17 mouse cellular contexts compared by ENCODE assay signal in genomic region chr3:105040002-105040401, GRCm38 (mm10). TPM values are rescaled to one million over a fixed set of nuclear protein-coding genes. Genes with fewer than 3 reads are reported as not detected.
DNase-seq lines count a peak whose midpoint lies in the region; ATAC-seq and TF ChIP-seq lines count a peak whose summit lies in the region.
"Had no signal": no experiment of that assay in that cellular context is flagged by ENCODE, and none has a peak within 500 bp of the region (broad histone marks: within the 10 kb centered on the region; RNA-seq: fewer than 3 reads in every experiment).

No protein-coding gene starts in this region.

- no peak overlapping the region for H3K4me3 ChIP-seq in forebrain, embryonic 13.5 days
- H3K4me3 ChIP-seq in forebrain, embryonic 12.5 days (replicated peaks) = no peak overlapping the region
- no peak overlapping the region for H3K4me3 ChIP-seq in hindbrain, embryonic 16.5 days (ENCODE audit: low read length)
- H3K4me3 ChIP-seq in hindbrain, embryonic 11.5 days (ENCODE audit: low read depth, low read length) = no peak overlapping the region
- H3K4me3 ChIP-seq in forebrain, postnatal 0 days (ENCODE audit: low read depth, low read length) = no peak overlapping the region
- H3K4me3 ChIP-seq: liver, embryonic 13.5 days; midbrain, embryonic 10.5 days had no signal

- H3K27me3 ChIP-seq in forebrain, embryonic 13.5 days = no peaks in the 10 kb centered on the region
- H3K27me3 ChIP-seq in forebrain, embryonic 12.5 days = no peaks in the 10 kb centered on the region
- H3K27me3 ChIP-seq in hindbrain, embryonic 16.5 days (replicated peaks; ENCODE audit: control insufficient read depth, insufficient read depth, low read length) = no peaks in the 10 kb centered on the region
- H3K27me3 ChIP-seq in hindbrain, embryonic 11.5 days (ENCODE audit: control insufficient read depth, insufficient read depth, low read length) = no peaks in the 10 kb centered on the region
- no peaks in the 10 kb centered on the region for H3K27me3 ChIP-seq in forebrain, postnatal 0 days (ENCODE audit: insufficient read depth, low read length)
- H3K27me3 ChIP-seq: liver, embryonic 13.5 days had no signal

- peaks cover 36% of the 10 kb centered on the region for H3K36me3 ChIP-seq in forebrain, embryonic 13.5 days (ENCODE audit: poor library complexity, severe bottlenecking)
- H3K36me3 ChIP-seq in forebrain, embryonic 12.5 days (replicated peaks) = peaks cover 33% of the 10 kb centered on the region
- H3K36me3 ChIP-seq in hindbrain, embryonic 16.5 days (ENCODE audit: control insufficient read depth, insufficient read depth, low read length) = peaks cover 20% of the 10 kb centered on the region
- no peaks in the 10 kb centered on the region; the same call in 1 of the 2 replicates for H3K36me3 ChIP-seq in hindbrain, embryonic 11.5 days (ENCODE audit: control insufficient read depth, insufficient read depth, low read length)
- peaks cover 32% of the 10 kb centered on the region for H3K36me3 ChIP-seq in forebrain, postnatal 0 days (ENCODE audit: insufficient read depth)
- H3K36me3 ChIP-seq: liver, embryonic 13.5 days had no signal

- H3K4me2 ChIP-seq in forebrain, embryonic 13.5 days = no peak overlapping the region
- no peak overlapping the region for H3K4me2 ChIP-seq in forebrain, embryonic 12.5 days
- no peak overlapping the region for H3K4me2 ChIP-seq in hindbrain, embryonic 16.5 days (ENCODE audit: low read length)
- H3K4me2 ChIP-seq in hindbrain, embryonic 11.5 days (replicated peaks; ENCODE audit: low read depth, low read length) = no peak overlapping the region
- H3K4me2 ChIP-seq in forebrain, postnatal 0 days (ENCODE audit: low read depth) = no peak overlapping the region
- H3K4me2 ChIP-seq: liver, embryonic 13.5 days had no signal

- ATAC-seq in forebrain, embryonic 13.5 days = peak; percentile 66
- ATAC-seq in forebrain, embryonic 12.5 days (ENCODE audit: low FRiP score) = no peak
- ATAC-seq in hindbrain, embryonic 16.5 days = peak; percentile 24; the same call in 1 of the 2 replicates
- ATAC-seq in hindbrain, embryonic 11.5 days (ENCODE audit: low FRiP score) = no peak
- peak; percentile 73 for ATAC-seq in forebrain, postnatal 0 days
- ATAC-seq: intestine, embryonic 16.5 days had no signal

- 48% methylated on average over 8 of the region's 8 CpGs for WGBS in forebrain, embryonic 13.5 days
- WGBS in forebrain, embryonic 12.5 days = 59% methylated on average over 8 of the region's 8 CpGs
- WGBS in hindbrain, embryonic 16.5 days = 55% methylated on average over 8 of the region's 8 CpGs
- 73% methylated on average over 8 of the region's 8 CpGs for whole genome bisulfite sequencing in hindbrain, embryonic 11.5 days
- WGBS in forebrain, postnatal 0 days = 24% methylated on average over 8 of the region's 8 CpGs

- H3K4me1 ChIP-seq in forebrain, embryonic 13.5 days = peaks cover 26% of the 10 kb centered on the region
- H3K4me1 ChIP-seq in forebrain, embryonic 12.5 days = peaks cover 17% of the 10 kb centered on the region; the same call in 1 of the 2 replicates
- H3K4me1 ChIP-seq in hindbrain, embryonic 16.5 days (ENCODE audit: control insufficient read depth, insufficient read depth, low read depth, low read length) = peaks cover 9% of the 10 kb centered on the region
- H3K4me1 ChIP-seq in hindbrain, embryonic 11.5 days (replicated peaks; ENCODE audit: control insufficient read depth, insufficient read depth, low read length) = 0 out of 2 replicates have a peak, but pooled peaks cover 2% of the 10 kb centered on the region
- H3K4me1 ChIP-seq in forebrain, postnatal 0 days (ENCODE audit: insufficient read depth) = no peaks in the 10 kb centered on the region

- no peak overlapping the region for H3K9ac ChIP-seq in forebrain, embryonic 13.5 days
- no peak overlapping the region for H3K9ac ChIP-seq in forebrain, embryonic 12.5 days
- H3K9ac ChIP-seq in hindbrain, embryonic 16.5 days (ENCODE audit: low read depth, low read length) = no peak overlapping the region
- H3K9ac ChIP-seq in hindbrain, embryonic 11.5 days (ENCODE audit: low read depth, low read length) = no peak overlapping the region
- H3K9ac ChIP-seq in forebrain, postnatal 0 days = no peak overlapping the region
- H3K9ac ChIP-seq: liver, embryonic 13.5 days had no signal

- no peak overlapping the region; the same call in 1 of the 2 replicates for H3K27ac ChIP-seq in forebrain, embryonic 13.5 days
- H3K27ac ChIP-seq in forebrain, embryonic 12.5 days = no peak overlapping the region
- 0 out of 2 replicates have a peak overlapping the region, but pooled peaks have one; percentile 8 for H3K27ac ChIP-seq in hindbrain, embryonic 16.5 days (ENCODE audit: low read depth, low read length)
- H3K27ac ChIP-seq in hindbrain, embryonic 11.5 days (ENCODE audit: low read depth, low read length) = no peak overlapping the region
- no peak overlapping the region for H3K27ac ChIP-seq in forebrain, postnatal 0 days (ENCODE audit: low read depth, low read length)
- H3K27ac ChIP-seq: liver, embryonic 13.5 days; midbrain, embryonic 10.5 days had no signal

- H3K9me3 ChIP-seq in forebrain, embryonic 13.5 days (replicated peaks) = no peaks in the 10 kb centered on the region
- no peaks in the 10 kb centered on the region for H3K9me3 ChIP-seq in forebrain, embryonic 12.5 days
- no peaks in the 10 kb centered on the region for H3K9me3 ChIP-seq in hindbrain, embryonic 16.5 days (ENCODE audit: control insufficient read depth, low read length)
- H3K9me3 ChIP-seq in hindbrain, embryonic 11.5 days (ENCODE audit: control insufficient read depth, low read length) = no peaks in the 10 kb centered on the region
- no peaks in the 10 kb centered on the region for H3K9me3 ChIP-seq in forebrain, postnatal 0 days (ENCODE audit: low read length)
- H3K9me3 ChIP-seq: liver, embryonic 13.5 days; midbrain, embryonic 10.5 days had no signal

- TF ChIP-seq CTCF in forebrain, postnatal 0 days (IDR thresholded peaks at IDR 0.05; ENCODE audit: low read depth) = no peak

- no peak for DNase-seq in hindbrain, embryonic 11.5 days (ENCODE audit: low spot score)
- peak; percentile 32 for DNase-seq in 416B (ENCODE audit: low read depth)
- DNase-seq in forebrain, postnatal 0 days = peak; percentile 29
- no peak for DNase-seq in layer of hippocampus, postnatal 14 days (ENCODE audit: low spot score in 2 of 2)
- no peak for DNase-seq in spleen, adult 18-20 months
- DNase-seq: cerebellum, postnatal 25 days; kidney, postnatal 4 days; liver, embryonic 13.5 days; thymus, postnatal 25 days had no signal

RNA-seq across cellular contexts. Expression of gene Cttnbp2nl, which starts 12.9 kb away (rescaled TPM):
- 53.2 and 54.9 TPM in 2 replicates for polyA plus RNA-seq in forebrain, embryonic 13.5 days (2015; fragmentation: Nextera tagmentation; extraction: Ambion mirVana)
- 53.1 and 65.8 TPM in 2 replicates for polyA plus RNA-seq in forebrain, embryonic 12.5 days (2016; fragmentation: Nextera tagmentation; extraction: Ambion mirVana)
- polyA plus RNA-seq in hindbrain, embryonic 16.5 days (2015; fragmentation: Nextera tagmentation; extraction: Ambion mirVana) = 40.6 and 49.4 TPM in 2 replicates
- 46.7 and 52.3 TPM in 2 replicates for polyA plus RNA-seq in hindbrain, embryonic 11.5 days (2014; fragmentation: Nextera tagmentation; extraction: Ambion mirVana)
- total RNA-seq in forebrain, postnatal 0 days (2014; rRNA removed) = 27.9 and 31.7 TPM in 2 replicates
- 32.9 and 44.9 TPM in 2 replicates for polyA plus RNA-seq in forebrain, postnatal 0 days (2015; fragmentation: Nextera tagmentation; extraction: Ambion mirVana)
- total RNA-seq in layer of hippocampus, postnatal 14 days (2021) = 10 to 100 TPM; 30.0 to 34.0 TPM

RNA-seq across cellular contexts. Expression of gene 4930564D02Rik, which starts 26.6 kb away (rescaled TPM):
- polyA plus RNA-seq in forebrain, embryonic 13.5 days (2015; fragmentation: Nextera tagmentation; extraction: Ambion mirVana) = not detected in 2 replicates
- not detected in 2 replicates for polyA plus RNA-seq in forebrain, embryonic 12.5 days (2016; fragmentation: Nextera tagmentation; extraction: Ambion mirVana)
- polyA plus RNA-seq in hindbrain, embryonic 16.5 days (2015; fragmentation: Nextera tagmentation; extraction: Ambion mirVana) = not detected in 2 replicates
- polyA plus RNA-seq in hindbrain, embryonic 11.5 days (2014; fragmentation: Nextera tagmentation; extraction: Ambion mirVana) = not detected in 2 replicates
- total RNA-seq in forebrain, postnatal 0 days (2014; rRNA removed) = not detected in 2 replicates
- not detected in 2 replicates for polyA plus RNA-seq in forebrain, postnatal 0 days (2015; fragmentation: Nextera tagmentation; extraction: Ambion mirVana)
- total RNA-seq in layer of hippocampus, postnatal 14 days (2021) = not detected
- total RNA-seq: left cerebral cortex, postnatal 10 days had no signal
- polyA plus RNA-seq: gonadal fat pad, adult 2 months; intestine, embryonic 16.5 days; liver, embryonic 13.5 days; midbrain, embryonic 10.5 days; stomach, embryonic 14.5 days had no signal

Comparison
In these comparisons a context has a peak if more than half of its experiments do, and no peak if none do; other contexts are left out.
1. ATAC-seq: peak in forebrain, embryonic 13.5 days (single experiment), hindbrain, embryonic 16.5 days (single experiment) and forebrain, postnatal 0 days (single experiment); none in forebrain, embryonic 12.5 days (single experiment) and hindbrain, embryonic 11.5 days (single experiment).
2. DNase-seq: peak in 416B (single experiment) and forebrain, postnatal 0 days (single experiment); none in hindbrain, embryonic 11.5 days (single experiment), layer of hippocampus, postnatal 14 days (0 of 2) and spleen, adult 18-20 months (0 of 2).